Mouse (Mus musculus) cerebellum, postnatal 14 days (tissue): Measurements from ENCODE around the gene Hfe2.

Experiments
- DNase-seq, 2 experiments: peaks; one replicate each; pipeline ENCODE4 v3.0.0; 2021; ENCODE audit warnings: mixed read lengths in 2 of 2

Gene Hfe2

GRCm38 (mm10) chr3:96559398-96559910 lies 34.5 kb downstream of the Hfe2 start:
- DNase-seq = no peak

- DNase-seq = no peak
Measured at GRCm38 (mm10) chr3:96559911-96560850, 35.2 kb downstream of the Hfe2 start.

GRCm38 (mm10) chr3:96560881-96561668 lies 36.1 kb downstream of the Hfe2 start:
- no peak for DNase-seq

- no peak for DNase-seq
Measured at GRCm38 (mm10) chr3:96561946-96562681, 37.1 kb downstream of the Hfe2 start.

GRCm38 (mm10) chr3:96563267-96563666 lies 38.3 kb downstream of the Hfe2 start:
- no peak for DNase-seq

GRCm38 (mm10) chr3:96563911-96564632 lies 39.1 kb downstream of the Hfe2 start:
- no peak for DNase-seq

GRCm38 (mm10) chr3:96564633-96565032 lies 39.7 kb downstream of the Hfe2 start:
- no peak for DNase-seq

GRCm38 (mm10) chr3:96565105-96565504 lies 40.1 kb downstream of the Hfe2 start:
- DNase-seq = no peak

- no peak for DNase-seq
Measured at GRCm38 (mm10) chr3:96566661-96567450, 41.9 kb downstream of the Hfe2 start.

- DNase-seq = no peak
Measured at GRCm38 (mm10) chr3:96568605-96569004, 43.6 kb downstream of the Hfe2 start.

- no peak for DNase-seq
Measured at GRCm38 (mm10) chr3:96569506-96569905, 44.5 kb downstream of the Hfe2 start.

GRCm38 (mm10) chr3:96569966-96570605 lies 45.1 kb downstream of the Hfe2 start:
- no peak for DNase-seq

GRCm38 (mm10) chr3:96570643-96571042 lies 45.7 kb downstream of the Hfe2 start:
- no peak for DNase-seq

GRCm38 (mm10) chr3:96571336-96571735 lies 46.4 kb downstream of the Hfe2 start:
- DNase-seq = no peak

GRCm38 (mm10) chr3:96571896-96572698 lies 47.1 kb downstream of the Hfe2 start:
- no peak for DNase-seq

GRCm38 (mm10) chr3:96573611-96574511 lies 48.9 kb downstream of the Hfe2 start:
- DNase-seq = no peak

- DNase-seq = no peak
Measured at GRCm38 (mm10) chr3:96575272-96575984, 50.5 kb downstream of the Hfe2 start.
